Mouse (Mus musculus) liver, adult 2 months (tissue): Measurements from ENCODE around the gene Hmgcs1. TPM values are rescaled to one million over a fixed set of nuclear protein-coding genes. Genes with fewer than 3 reads are reported as not detected.

Experiments
- DNase-seq: peaks from one replicate; pipeline ENCODE4 v3.0.0-alpha.2; 2011; ENCODE audit warnings: low read depth, low spot score; ENCODE audit errors: extremely low read depth
- H3K27ac ChIP-seq: fragments of 200-500 bp; replicated peaks from 2 replicates; pipeline ENCODE4 v1.5.1; 2012; ENCODE audit warnings: low read depth, mild to moderate bottlenecking, control low read depth, inconsistent platforms, low read length; ENCODE audit not compliant: insufficient read depth
- H3K27me3 ChIP-seq: fragments of 200-500 bp; 2 replicates; pipeline ENCODE4 v1.6.1; 2012; ENCODE audit warnings: mild to moderate bottlenecking, moderate library complexity, low read length, inconsistent platforms; ENCODE audit not compliant: control insufficient read depth, insufficient read depth
- H3K36me3 ChIP-seq: fragments of 200-500 bp; 2 replicates; pipeline ENCODE4 v1.6.1; 2012; ENCODE audit warnings: low read length, inconsistent platforms; ENCODE audit not compliant: control insufficient read depth, insufficient read depth
- H3K4me1 ChIP-seq: fragments of 200-500 bp; 2 replicates; pipeline ENCODE4 v1.6.1; 2011; ENCODE audit warnings: low read length; ENCODE audit not compliant: control insufficient read depth, insufficient read depth
- H3K4me3 ChIP-seq: fragments of 200-500 bp; 2 replicates; pipeline ENCODE4 v1.5.1; 2011; ENCODE audit warnings: low read depth, mild to moderate bottlenecking, control low read depth, low read length, moderate library complexity; ENCODE audit not compliant: insufficient read depth
- H3K79me2 ChIP-seq: fragments of 200-500 bp; 2 replicates; pipeline ENCODE4 v1.6.1; 2012; ENCODE audit warnings: inconsistent platforms, mild to moderate bottlenecking, low read length, moderate library complexity; ENCODE audit not compliant: control insufficient read depth, insufficient read depth
- H3K9ac ChIP-seq: fragments of 200-500 bp; 2 replicates; pipeline ENCODE4 v1.6.1; 2012; ENCODE audit warnings: low read depth, mild to moderate bottlenecking, control low read depth, inconsistent platforms, low read length
- CTCF ChIP-seq: fragments of 200-500 bp; IDR thresholded peaks from 2 replicates; pipeline ENCODE4 v1.5.1; 2011; ENCODE audit warnings: low read depth, low read length, control low read depth
- POLR2A ChIP-seq: fragments of 200-500 bp; IDR thresholded peaks from 2 replicates; pipeline ENCODE4 v1.6.1; 2011; ENCODE audit warnings: low read length, control low read depth; ENCODE audit not compliant: insufficient read depth; ENCODE audit errors: extremely low read depth
- WGBS: fragments of 180-500 bp; shearing (Covaris S2); methylation state at CpG from one replicate; pipeline ENCODE4 v1.1.7; 2018; 5-methylcytosine and 5-hydroxymethylcytosine counted together
- polyA plus RNA-seq: library from polyadenylated mRNA; depleted of rRNA; stranded (reverse); fragments of >200 nt; gene quantifications from 2 replicates; pipeline ENCODE4 v1.2.3, GENCODE M21; 2012; rRNA removed
- total RNA-seq: library from RNA; depleted of rRNA; stranded (reverse); fragments of >200 nt; gene quantifications from 2 replicates; pipeline ENCODE4 v1.2.3, GENCODE M21; 2014; rRNA removed

The Hmgcs1 gene
- total and polyA plus RNA-seq, 2 experiments: 112 to 447 TPM

- DNase-seq: peak; percentile 88
- no peaks in the 10 kb centered on the region for H3K79me2 ChIP-seq
- H3K27me3 ChIP-seq: no peaks in the 10 kb centered on the region
- H3K27ac ChIP-seq: peak within 1 kb of the TSS; percentile 72
- 3% methylated on average over 43 of the region's 43 CpGs for WGBS
- TF ChIP-seq POLR2A (peak; percentile 82), CTCF (0 out of 2 replicates have a peak, but pooled peaks have one; percentile 3)
- H3K4me1 ChIP-seq: no peaks in the 10 kb centered on the region; the same call in 1 of the 2 replicates
- peak within 1 kb of the TSS; percentile 75 for H3K9ac ChIP-seq
- H3K4me3 ChIP-seq: peak within 1 kb of the TSS; percentile 67
- H3K36me3 ChIP-seq: peaks cover under 1% of the 10 kb centered on the region; the same call in 1 of the 2 replicates
These were observed 65.7 kb downstream of the Hmgcs1 start, which contains the start of gene Nim1k for GRCm38 (mm10) chr13:119755681-119756471. Gene Nim1k (minus strand): TSS chr13:119755882.

GRCm38 (mm10) chr13:119756831-119757230 is 66.7 kb downstream of the Hmgcs1 start:
- DNase-seq: no peak
- H3K27ac ChIP-seq: no peak overlapping the region
- 64% methylated on average over 5 of the region's 5 CpGs for WGBS
- H3K9ac ChIP-seq: no peak overlapping the region
- H3K79me2 ChIP-seq: no peaks in the 10 kb centered on the region
- no peaks in the 10 kb centered on the region for H3K27me3 ChIP-seq
- no peaks in the 10 kb centered on the region; the same call in 1 of the 2 replicates for H3K4me1 ChIP-seq
- H3K36me3 ChIP-seq: peaks cover 2% of the 10 kb centered on the region; the same call in 1 of the 2 replicates
- H3K4me3 ChIP-seq: no peak overlapping the region
- TF ChIP-seq POLR2A: no peak

Other genes with a start within 250 kb of the Hmgcs1 start
- gene 4833420G17Rik, start 227.6 kb upstream of the Hmgcs1 start, total RNA-seq: 25.9 and 27.1 TPM in 2 replicates
- gene 4833420G17Rik, start 227.6 kb upstream of the Hmgcs1 start, polyA plus RNA-seq: 5.9 and 13.1 TPM in 2 replicates
- 13.4 and 14.2 TPM in 2 replicates for gene Tmem267, start 202.3 kb upstream of the Hmgcs1 start, total RNA-seq
- gene Tmem267, start 202.3 kb upstream of the Hmgcs1 start, polyA plus RNA-seq: 4.4 and 6.5 TPM in 2 replicates
- gene 3110070M22Rik, start 202.0 kb upstream of the Hmgcs1 start, total RNA-seq: 0.40 and 1.5 TPM in 2 replicates
- gene 3110070M22Rik, start 202.0 kb upstream of the Hmgcs1 start, polyA plus RNA-seq: 0.16 and 1.1 TPM in 2 replicates
- 0.18 and 0.20 TPM in 2 replicates for gene Ccl28, start 66.6 kb upstream of the Hmgcs1 start, total RNA-seq
- not detected in 2 replicates for gene Ccl28, start 66.6 kb upstream of the Hmgcs1 start, polyA plus RNA-seq
- gene Nim1k, start 65.5 kb downstream of the Hmgcs1 start, total RNA-seq: 1.1 and 1.3 TPM in 2 replicates
- gene Nim1k, start 65.5 kb downstream of the Hmgcs1 start, polyA plus RNA-seq: 0.81 and 0.90 TPM in 2 replicates
- 7.9 and 8.5 TPM in 2 replicates for gene Zfp131, start 100.5 kb downstream of the Hmgcs1 start, total RNA-seq
- gene Zfp131, start 100.5 kb downstream of the Hmgcs1 start, polyA plus RNA-seq: 1.8 and 3.1 TPM in 2 replicates
- gene AF067063, start 139.8 kb downstream of the Hmgcs1 start, total RNA-seq: not detected in 2 replicates
- not detected in 2 replicates for gene AF067063, start 139.8 kb downstream of the Hmgcs1 start, polyA plus RNA-seq
- gene D13Ertd608e, start 145.6 kb downstream of the Hmgcs1 start, total RNA-seq: 0.40 TPM in 1 of 2 replicates, not detected in the other
- gene D13Ertd608e, start 145.6 kb downstream of the Hmgcs1 start, polyA plus RNA-seq: 0.40 TPM in 1 of 2 replicates, not detected in the other
- gene Tcstv1, start 204.4 kb downstream of the Hmgcs1 start, total RNA-seq: not detected in 2 replicates
- not detected in 2 replicates for gene Tcstv1, start 204.4 kb downstream of the Hmgcs1 start, polyA plus RNA-seq
- not detected in 2 replicates for gene Gm21761, start 238.9 kb downstream of the Hmgcs1 start, total RNA-seq
- not detected in 2 replicates for gene Gm21761, start 238.9 kb downstream of the Hmgcs1 start, polyA plus RNA-seq